Mouse (Mus musculus) ES-Bruce4 (cell line): ENCODE measurements around the gene Asb15. TPM values are rescaled to one million over a fixed set of nuclear protein-coding genes. Genes with fewer than 3 reads are reported as not detected.

ENCODE experiments used
- H3K27ac ChIP-seq: 2 replicates; pipeline ENCODE4 v1.5.1; 2012; ENCODE audit warnings: low read length, inconsistent platforms; ENCODE audit not compliant: insufficient read depth
- H3K27me3 ChIP-seq: 2 replicates; pipeline ENCODE4 v1.6.1; 2012; ENCODE audit warnings: mild to moderate bottlenecking, low read length, inconsistent platforms; ENCODE audit not compliant: control insufficient read depth, poor library complexity, insufficient read depth, severe bottlenecking
- H3K36me3 ChIP-seq: 2 replicates; pipeline ENCODE4 v1.6.1; 2012; ENCODE audit warnings: inconsistent platforms, mild to moderate bottlenecking, low read length, moderate library complexity; ENCODE audit not compliant: control insufficient read depth, poor library complexity, insufficient read depth, severe bottlenecking
- H3K4me1 ChIP-seq: one replicate; pipeline ENCODE4 v1.8.1; 2011; ENCODE audit warnings: low read length; ENCODE audit not compliant: control insufficient read depth, insufficient read depth
- H3K4me3 ChIP-seq: 2 replicates; pipeline ENCODE4 v1.5.1; 2011; ENCODE audit warnings: low read depth, mild to moderate bottlenecking, low read length
- H3K9ac ChIP-seq: 2 replicates; pipeline ENCODE4 v1.6.1; 2012; ENCODE audit warnings: low read depth, mild to moderate bottlenecking, inconsistent platforms; ENCODE audit not compliant: poor library complexity, severe bottlenecking
- H3K9me3 ChIP-seq: replicated peaks from 2 replicates; pipeline ENCODE4 v1.6.1; 2012; ENCODE audit warnings: mild to moderate bottlenecking, low read length, inconsistent platforms; ENCODE audit not compliant: control insufficient read depth, poor library complexity, insufficient read depth, severe bottlenecking
- CTCF ChIP-seq: IDR thresholded peaks from one replicate; pipeline ENCODE4 v1.8.1; 2011; ENCODE audit warnings: low read depth, low read length
- EP300 ChIP-seq: IDR thresholded peaks from 2 replicates; pipeline ENCODE4 v1.6.1; 2011; ENCODE audit warnings: low read depth, low read length; ENCODE audit not compliant: insufficient read depth
- POLR2A ChIP-seq: IDR thresholded peaks from one replicate; pipeline ENCODE4 v1.8.1; 2011; ENCODE audit warnings: low read length; ENCODE audit not compliant: insufficient read depth
- polyA plus RNA-seq: library from polyadenylated mRNA; stranded (reverse); fragments of >200 nt; gene quantifications from 2 replicates; pipeline ENCODE4 v1.2.4, GENCODE M21; 2011; ENCODE audit warnings: low read depth; ENCODE audit not compliant: missing spikeins, insufficient read depth, insufficient read length

Asb15 gene
- polyA plus RNA-seq, 1 experiment: not detected

GRCm38 (mm10) chr6:24602993-24603392 lies 75.0 kb downstream of the Asb15 start:
- no peak overlapping the region for H3K4me3 ChIP-seq
- H3K9me3 ChIP-seq: peaks cover 18% of the 10 kb centered on the region; the same call in 1 of the 2 replicates
- TF ChIP-seq EP300: no peak
- TF ChIP-seq POLR2A: no peak
- TF ChIP-seq CTCF: no peak
- H3K36me3 ChIP-seq: no peaks in the 10 kb centered on the region
- no peaks in the 10 kb centered on the region for H3K27me3 ChIP-seq
- no peak overlapping the region for H3K27ac ChIP-seq
- H3K4me1 ChIP-seq: no peaks in the 10 kb centered on the region
- no peak overlapping the region for H3K9ac ChIP-seq

DNA sequence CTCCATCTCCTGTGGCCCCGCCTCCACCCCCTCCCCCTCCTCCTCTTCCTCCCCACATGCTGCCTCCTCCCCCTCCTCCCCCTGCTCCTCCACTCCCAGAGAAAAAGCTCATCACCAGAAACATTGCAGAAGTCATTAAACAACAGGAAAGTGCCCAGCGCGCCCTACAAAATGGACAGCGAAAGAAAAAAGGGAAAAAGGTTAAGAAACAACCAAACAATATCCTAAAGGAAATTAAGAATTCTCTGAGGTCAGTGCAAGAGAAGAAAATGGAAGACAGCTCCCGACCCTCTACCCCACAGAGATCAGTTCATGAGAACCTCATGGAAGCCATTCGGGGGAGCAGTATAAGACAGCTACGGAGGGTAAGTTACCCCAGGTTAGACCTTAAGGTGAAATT lies 76.3 kb downstream of the Asb15 start:
- Histone ChIP-seq H3K4me1 (no peaks in the 10 kb centered on the region), H3K27ac (no peak overlapping the region), H3K9ac (no peak overlapping the region), H3K36me3 (no peaks in the 10 kb centered on the region), H3K27me3 (no peaks in the 10 kb centered on the region), H3K9me3 (peaks cover 18% of the 10 kb centered on the region; the same call in 1 of the 2 replicates), H3K4me3 (no peak overlapping the region)
- TF ChIP-seq CTCF (no peak), EP300 (no peak), POLR2A (no peak)

GRCm38 (mm10) chr6:24605631-24606030 lies 77.7 kb downstream of the Asb15 start:
- H3K27ac ChIP-seq: no peak overlapping the region
- H3K9me3 ChIP-seq: peaks cover 18% of the 10 kb centered on the region; the same call in 1 of the 2 replicates
- H3K36me3 ChIP-seq: no peaks in the 10 kb centered on the region
- no peaks in the 10 kb centered on the region for H3K4me1 ChIP-seq
- no peaks in the 10 kb centered on the region for H3K27me3 ChIP-seq
- no peak overlapping the region for H3K9ac ChIP-seq
- H3K4me3 ChIP-seq: no peak overlapping the region
- TF ChIP-seq CTCF (no peak), POLR2A (no peak), EP300 (no peak)

DNA sequence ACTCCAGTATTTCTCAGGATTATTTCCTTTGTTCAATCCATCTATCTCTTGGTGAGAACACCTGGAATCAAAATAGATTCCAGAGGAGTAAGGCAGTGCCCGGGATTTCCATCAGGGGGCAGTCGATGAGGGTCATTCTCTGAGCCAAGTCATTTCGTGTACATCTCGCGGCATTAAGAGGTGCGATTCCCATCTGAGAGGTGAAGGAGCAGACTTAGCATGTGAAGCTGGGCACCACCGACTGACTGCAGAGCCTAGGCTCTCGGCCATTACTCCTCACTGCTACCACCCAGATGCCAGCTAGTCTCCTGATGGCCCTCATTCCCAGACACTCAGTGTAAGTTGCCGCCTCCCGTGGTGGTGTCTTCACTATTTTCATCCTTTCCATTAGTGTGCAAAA lies 78.6 kb downstream of the Asb15 start:
- no peaks in the 10 kb centered on the region for H3K27me3 ChIP-seq
- H3K36me3 ChIP-seq: no peaks in the 10 kb centered on the region
- no peak overlapping the region for H3K4me3 ChIP-seq
- no peaks in the 10 kb centered on the region for H3K4me1 ChIP-seq
- no peak overlapping the region for H3K27ac ChIP-seq
- no peak overlapping the region for H3K9ac ChIP-seq
- H3K9me3 ChIP-seq: peaks cover 18% of the 10 kb centered on the region; the same call in 1 of the 2 replicates
- TF ChIP-seq CTCF (no peak), EP300 (no peak), POLR2A (no peak)

GRCm38 (mm10) chr6:24607531-24607930 lies 79.6 kb downstream of the Asb15 start:
- no peaks in the 10 kb centered on the region for H3K4me1 ChIP-seq
- peaks cover 18% of the 10 kb centered on the region; the same call in 1 of the 2 replicates for H3K9me3 ChIP-seq
- TF ChIP-seq CTCF: no peak
- no peak for TF ChIP-seq POLR2A
- TF ChIP-seq EP300: no peak
- H3K9ac ChIP-seq: no peak overlapping the region
- no peaks in the 10 kb centered on the region for H3K27me3 ChIP-seq
- H3K36me3 ChIP-seq: no peaks in the 10 kb centered on the region
- no peak overlapping the region for H3K27ac ChIP-seq
- H3K4me3 ChIP-seq: no peak overlapping the region

DNA sequence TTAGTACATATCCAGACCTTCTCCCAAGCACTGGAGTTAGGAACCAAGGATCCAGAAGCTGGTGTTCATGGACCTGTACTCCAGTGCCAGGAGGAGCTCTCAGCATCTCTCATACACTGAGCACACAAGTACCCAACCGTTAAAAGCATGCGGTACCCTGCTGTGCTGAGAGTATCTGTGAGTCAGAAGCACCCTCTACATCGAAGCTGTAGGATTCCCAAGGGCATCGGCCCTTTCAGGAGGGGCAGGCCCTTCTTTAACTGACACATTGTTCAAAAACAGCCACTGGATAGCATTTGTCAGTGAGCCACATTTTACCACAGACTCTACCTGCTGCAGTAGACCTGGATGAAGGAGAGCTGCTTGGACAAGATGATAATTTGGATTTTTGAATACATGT lies 80.2 kb downstream of the Asb15 start:
- Histone ChIP-seq H3K36me3 (no peaks in the 10 kb centered on the region), H3K9ac (no peak overlapping the region), H3K27ac (no peak overlapping the region), H3K4me1 (no peaks in the 10 kb centered on the region), H3K9me3 (peaks cover 18% of the 10 kb centered on the region; the same call in 1 of the 2 replicates), H3K4me3 (no peak overlapping the region), H3K27me3 (no peaks in the 10 kb centered on the region)
- TF ChIP-seq CTCF: no peak
